Mouse (Mus musculus) neural tube, embryonic 10.5 days (tissue): ENCODE results near the gene Pkn1.

ENCODE experiments used
- DNase-seq: peaks from one replicate; pipeline ENCODE4 v3.0.0-alpha.2; 2017; ENCODE audit warnings: low spot score; ENCODE audit errors: extremely low spot score

Gene Pkn1

GRCm38 (mm10) chr8:83693609-83694236 is 5.3 kb downstream of the Pkn1 start:
- DNase-seq = no peak

GRCm38 (mm10) chr8:83689264-83689663 is 9.7 kb downstream of the Pkn1 start:
- no peak for DNase-seq

- no peak for DNase-seq
Measured at GRCm38 (mm10) chr8:83684517-83684916, 14.5 kb downstream of the Pkn1 start.

- peak; percentile 24 for DNase-seq
Measured at GRCm38 (mm10) chr8:83681099-83681498, 17.9 kb downstream of the Pkn1 start.

- no peak for DNase-seq
Measured at GRCm38 (mm10) chr8:83680603-83681002, 18.4 kb downstream of the Pkn1 start.

- DNase-seq = no peak
Measured at GRCm38 (mm10) chr8:83679866-83680265, 19.1 kb downstream of the Pkn1 start.

- no peak for DNase-seq
Measured at GRCm38 (mm10) chr8:83674497-83674896, 24.5 kb downstream of the Pkn1 start.

- DNase-seq = no peak
Measured at GRCm38 (mm10) chr8:83672936-83673335, 26.0 kb downstream of the Pkn1 start.

- no peak for DNase-seq
Measured at GRCm38 (mm10) chr8:83669013-83669412, 30.0 kb downstream of the Pkn1 start.

GRCm38 (mm10) chr8:83668010-83668916 is 30.7 kb downstream of the Pkn1 start:
- DNase-seq = peak; percentile 82

- peak; percentile 20 for DNase-seq
Measured at GRCm38 (mm10) chr8:83667526-83667925, 31.5 kb downstream of the Pkn1 start.

- DNase-seq = peak; percentile 20
Measured at GRCm38 (mm10) chr8:83666866-83667234, 32.1 kb downstream of the Pkn1 start.

- peak; percentile 18 for DNase-seq
Measured at GRCm38 (mm10) chr8:83665969-83666865, 32.8 kb downstream of the Pkn1 start, which contains the start of gene Ptger1. Ptger1 (plus strand) TSS chr8:83666678.

- no peak for DNase-seq
Measured at GRCm38 (mm10) chr8:83664931-83665625, 33.9 kb downstream of the Pkn1 start.

GRCm38 (mm10) chr8:83664096-83664495 is 34.9 kb downstream of the Pkn1 start:
- DNase-seq = no peak

GRCm38 (mm10) chr8:83662421-83662826 is 36.6 kb downstream of the Pkn1 start:
- DNase-seq = peak; percentile 90

GRCm38 (mm10) chr8:83660995-83661680 is 37.8 kb downstream of the Pkn1 start:
- no peak for DNase-seq

GRCm38 (mm10) chr8:83660545-83660944 is 38.4 kb downstream of the Pkn1 start:
- DNase-seq = peak; percentile 34

- no peak for DNase-seq
Measured at GRCm38 (mm10) chr8:83656484-83657246, 42.3 kb downstream of the Pkn1 start.

- DNase-seq = no peak
Measured at GRCm38 (mm10) chr8:83656043-83656442, 42.9 kb downstream of the Pkn1 start.
